Mouse (Mus musculus) c-Kit-negative CD71-positive TER-119-positive erythroid progenitor cells, embryonic 14.5 days (primary cell): ENCODE measurements around the gene Arhgef2.
A peak's percentile ranks its signal among the peaks of the same experiment; 100 is the strongest.

Experiments
- DNase-seq: peaks from one replicate; pipeline ENCODE4 v3.0.0-alpha.2; 2013; ENCODE audit warnings: low read depth, low spot score

Gene Arhgef2

DNA sequence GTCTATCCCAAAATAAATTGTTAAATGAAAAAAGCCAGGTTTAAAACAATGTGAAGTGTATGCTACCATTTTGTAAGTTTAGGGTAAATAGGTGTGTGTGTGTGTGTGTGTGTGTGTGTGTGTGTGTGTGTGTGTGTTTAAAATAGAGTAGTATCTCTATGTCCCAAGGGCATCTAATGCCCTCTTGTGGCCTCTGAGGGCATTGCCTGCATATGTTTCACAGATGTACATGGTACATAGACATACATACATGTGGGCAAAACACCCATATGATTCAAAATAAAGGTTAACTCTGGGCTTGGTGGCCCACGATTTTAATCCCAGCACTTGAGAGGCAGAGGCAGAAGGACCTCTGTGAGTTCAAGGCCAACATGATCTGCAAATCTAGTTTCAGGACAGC, 34.9 kb downstream of the Arhgef2 start:
- no peak for DNase-seq

DNA sequence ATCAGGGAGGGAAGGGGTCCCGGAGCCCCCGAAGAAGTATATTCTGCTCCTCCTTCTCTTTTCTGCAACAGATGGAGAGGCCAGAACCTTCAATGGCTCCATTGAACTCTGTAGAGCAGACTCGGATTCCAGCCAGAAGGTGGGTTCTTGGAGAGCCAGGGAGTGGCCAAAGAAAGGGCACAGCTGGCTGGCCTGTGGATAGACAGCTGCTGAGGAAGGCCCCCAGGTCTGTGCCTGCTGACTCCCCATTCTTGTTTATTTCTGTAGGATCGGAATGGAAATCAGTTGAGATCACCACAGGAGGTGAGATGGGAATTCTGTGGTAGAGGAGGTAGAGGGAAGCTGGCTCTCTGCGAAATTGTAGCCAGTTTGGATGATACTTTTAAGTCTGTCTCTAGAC, 37.3 kb downstream of the Arhgef2 start:
- DNase-seq = no peak

DNA sequence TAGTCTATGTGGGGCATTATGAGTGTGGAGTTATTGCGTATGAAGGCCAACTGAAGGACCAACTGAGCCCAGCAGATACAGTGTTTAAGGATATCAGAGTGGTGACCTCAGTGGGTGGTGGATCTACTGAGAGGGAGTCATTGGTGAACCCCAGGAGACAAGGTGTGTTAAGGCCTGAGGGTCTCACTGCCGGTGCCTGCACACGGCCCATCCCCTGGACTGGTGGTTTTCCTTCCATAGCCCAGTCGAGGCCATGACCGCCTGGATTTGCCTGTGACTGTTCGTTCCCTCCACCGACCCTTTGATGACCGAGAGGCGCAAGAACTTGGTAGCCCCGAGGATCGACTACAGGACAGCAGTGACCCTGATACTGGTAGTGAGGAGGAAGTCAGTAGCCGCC, 40.2 kb downstream of the Arhgef2 start:
- DNase-seq = no peak

DNA sequence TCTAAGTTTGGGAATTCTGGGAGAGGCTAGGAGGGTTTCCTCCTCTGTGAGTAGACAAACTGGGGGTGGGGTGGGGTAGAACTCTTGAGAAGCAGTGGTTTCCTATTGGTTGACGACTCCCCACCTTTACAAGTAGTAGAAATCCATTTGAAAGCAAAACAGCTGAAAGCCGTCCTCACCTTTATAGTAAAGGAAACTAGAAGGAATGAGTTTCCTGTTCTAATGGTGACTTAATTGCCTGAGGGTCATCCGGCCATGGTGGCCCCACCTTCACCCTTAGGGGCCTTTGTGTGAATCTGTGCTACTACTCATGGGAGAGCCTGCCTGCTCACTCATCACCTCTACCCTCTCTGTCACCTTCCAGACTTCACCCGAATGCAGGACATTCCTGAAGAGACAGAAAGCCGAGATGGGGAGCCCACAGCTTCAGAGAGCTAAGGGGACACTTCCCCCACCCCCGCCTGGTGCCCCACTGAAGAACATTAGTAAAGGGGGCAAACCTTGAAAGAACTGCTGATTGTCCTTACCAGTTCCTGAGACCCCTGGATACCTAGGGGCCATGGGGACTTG, 40.7 kb downstream of the Arhgef2 start:
- DNase-seq = no peak

DNA sequence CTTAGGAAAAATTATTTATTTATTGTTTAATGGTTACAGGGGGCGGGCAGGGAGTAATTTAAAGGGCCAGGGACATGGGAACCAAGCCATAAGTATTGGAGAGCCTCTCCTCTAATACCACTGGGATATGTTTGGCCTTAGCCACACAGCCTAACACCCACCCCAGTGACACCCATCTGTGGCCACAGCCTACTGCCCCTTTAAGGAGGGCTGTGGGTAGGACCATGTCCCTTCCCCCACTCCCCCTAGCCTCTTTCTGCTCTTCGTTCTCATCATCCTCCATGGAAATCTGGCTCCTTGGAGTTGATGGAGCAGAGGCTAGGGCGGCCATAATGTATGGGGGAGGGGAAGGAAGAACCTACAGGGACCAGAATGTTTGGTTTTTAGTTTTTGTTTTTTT, 41.3 kb downstream of the Arhgef2 start:
- DNase-seq = no peak

DNA sequence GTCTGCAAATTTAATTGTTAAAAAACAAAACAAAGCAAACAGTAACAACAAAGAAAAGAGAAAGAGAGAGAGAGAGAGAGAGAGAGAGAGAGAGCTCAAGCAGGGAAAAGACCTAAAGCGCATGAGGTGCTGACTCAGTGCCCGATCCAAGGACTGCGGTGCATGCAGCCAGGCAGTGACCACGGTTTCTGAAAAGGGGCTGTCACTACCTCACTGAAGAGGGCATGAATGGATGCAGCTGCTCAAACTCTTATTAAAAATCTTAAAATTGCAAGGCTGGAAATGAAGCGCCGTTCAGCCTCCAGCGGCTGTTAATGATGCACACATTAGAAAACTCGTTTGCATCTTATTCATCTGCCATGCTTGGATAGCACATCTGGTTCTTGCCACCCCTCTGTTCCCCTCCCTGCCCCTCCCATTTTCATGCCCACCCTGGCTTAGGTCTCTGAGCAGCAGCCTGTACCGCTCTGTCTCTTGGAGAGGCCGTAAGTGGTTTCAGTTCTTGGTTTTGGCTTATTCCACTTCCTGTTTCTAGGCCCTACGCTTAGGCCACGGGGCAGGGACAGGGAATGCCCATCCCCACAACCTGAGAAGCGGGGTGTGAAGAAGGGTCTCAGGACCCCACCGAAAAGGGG, 42.1 kb downstream of the Arhgef2 start:
- no peak for DNase-seq

DNA sequence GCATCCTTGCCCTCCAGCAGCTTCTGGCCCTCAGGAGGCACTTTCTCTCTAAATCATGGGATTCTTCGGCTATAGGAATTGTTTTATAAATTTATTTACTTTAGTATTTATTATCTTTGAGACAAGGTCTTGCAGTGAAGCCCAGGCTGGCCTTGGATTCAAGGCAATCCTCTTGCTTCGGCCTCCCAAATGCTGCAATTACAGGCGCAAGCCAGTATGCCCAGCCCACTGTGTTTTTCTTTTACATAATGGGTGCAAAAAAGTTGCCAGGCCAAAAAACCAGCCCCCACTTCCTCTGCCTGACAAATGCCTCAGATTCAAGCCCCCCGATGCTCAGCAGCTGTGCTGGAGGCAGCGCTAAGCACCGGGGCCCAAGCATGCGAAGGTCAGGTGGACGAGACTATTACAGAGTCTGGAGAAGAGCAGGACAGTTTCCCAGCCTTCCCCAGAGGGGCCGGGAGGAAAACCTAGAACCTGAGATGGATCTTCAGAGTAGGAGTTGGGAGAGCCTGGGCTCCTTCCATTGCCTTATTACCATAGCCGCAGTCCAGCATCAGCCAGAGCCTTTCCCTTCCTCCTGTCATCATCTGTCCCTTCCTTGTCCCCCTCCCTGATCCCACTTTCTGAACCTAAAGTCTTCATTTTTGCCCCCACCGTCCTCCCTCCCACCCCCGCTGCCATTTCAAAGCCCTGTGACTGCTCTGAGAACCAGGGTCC, 42.8 kb downstream of the Arhgef2 start:
- DNase-seq = no peak

DNA sequence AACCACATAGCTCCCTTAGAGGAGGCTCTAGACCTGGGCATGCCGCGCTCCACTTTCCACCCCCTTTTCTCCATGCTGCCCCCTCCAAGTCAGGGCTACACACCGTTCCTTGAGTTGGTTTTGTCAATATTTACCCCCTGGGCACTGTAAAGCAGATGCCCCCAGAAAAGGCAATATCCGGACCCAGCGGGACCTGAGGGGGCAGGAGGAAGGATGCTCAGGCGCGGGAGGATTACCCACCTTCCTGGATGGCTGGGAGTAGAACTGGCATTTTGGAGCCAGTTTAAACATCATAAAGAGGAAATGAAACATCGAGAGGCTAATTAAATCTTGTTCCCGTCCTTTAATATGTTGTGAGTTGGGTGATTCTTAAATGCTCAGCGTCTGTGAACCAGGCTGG, 43.4 kb downstream of the Arhgef2 start:
- DNase-seq = no peak

DNA sequence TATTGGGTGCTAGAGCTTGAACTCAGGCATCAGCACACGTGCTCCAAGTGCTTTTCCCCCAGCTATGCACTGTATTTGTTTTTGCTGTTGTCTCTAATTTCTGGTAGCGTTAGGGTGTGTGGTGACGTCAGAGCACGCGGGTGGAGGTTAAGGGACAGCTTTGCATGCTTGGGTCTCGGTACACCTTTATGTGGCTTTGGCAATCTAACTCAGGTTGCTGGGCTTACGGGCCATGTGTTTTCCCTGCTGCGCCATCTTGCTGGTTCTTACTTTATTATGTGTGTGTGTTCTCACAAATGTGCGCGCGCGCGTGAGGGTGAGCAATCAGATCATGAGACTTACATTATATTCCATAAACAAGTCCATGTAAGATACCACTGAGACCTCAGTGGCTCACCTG, 44.2 kb downstream of the Arhgef2 start:
- DNase-seq = no peak

DNA sequence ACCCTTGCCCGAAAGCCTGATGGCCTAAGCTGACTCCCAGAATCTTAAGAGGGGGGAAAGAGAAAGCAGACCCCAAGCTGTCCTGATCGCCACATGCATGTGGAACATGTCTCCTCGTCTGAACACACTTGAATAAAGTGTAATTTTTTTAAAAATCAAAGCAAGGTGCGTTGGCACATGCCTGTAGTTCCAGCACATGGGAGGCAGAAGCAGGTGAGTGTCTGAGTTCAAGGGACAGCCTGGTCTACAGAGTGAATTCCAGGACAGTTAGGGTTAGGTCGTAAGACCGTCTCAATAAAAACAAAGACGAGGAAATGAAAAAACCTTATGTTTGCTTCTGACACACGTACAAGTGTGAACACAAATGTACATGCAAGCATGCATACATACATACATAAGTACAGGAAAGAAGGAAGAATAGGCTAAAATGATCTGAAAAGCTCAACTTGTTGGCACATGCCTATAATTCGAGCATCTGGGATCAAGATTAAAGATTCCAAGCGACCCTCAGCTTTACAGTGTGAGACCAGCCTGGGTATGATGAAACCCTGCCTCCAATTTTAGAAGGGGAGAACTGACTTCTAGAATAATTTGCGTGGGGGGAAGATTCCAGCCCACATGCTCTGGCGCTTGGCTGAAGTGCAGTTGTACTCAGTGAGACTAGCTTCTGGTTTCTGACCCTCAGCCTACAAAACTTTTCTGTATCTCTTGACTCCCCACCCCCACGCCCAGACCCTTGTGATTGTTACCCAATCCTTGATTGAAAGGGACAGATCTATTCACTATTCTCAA, 45.1 kb downstream of the Arhgef2 start:
- DNase-seq = no peak

DNA sequence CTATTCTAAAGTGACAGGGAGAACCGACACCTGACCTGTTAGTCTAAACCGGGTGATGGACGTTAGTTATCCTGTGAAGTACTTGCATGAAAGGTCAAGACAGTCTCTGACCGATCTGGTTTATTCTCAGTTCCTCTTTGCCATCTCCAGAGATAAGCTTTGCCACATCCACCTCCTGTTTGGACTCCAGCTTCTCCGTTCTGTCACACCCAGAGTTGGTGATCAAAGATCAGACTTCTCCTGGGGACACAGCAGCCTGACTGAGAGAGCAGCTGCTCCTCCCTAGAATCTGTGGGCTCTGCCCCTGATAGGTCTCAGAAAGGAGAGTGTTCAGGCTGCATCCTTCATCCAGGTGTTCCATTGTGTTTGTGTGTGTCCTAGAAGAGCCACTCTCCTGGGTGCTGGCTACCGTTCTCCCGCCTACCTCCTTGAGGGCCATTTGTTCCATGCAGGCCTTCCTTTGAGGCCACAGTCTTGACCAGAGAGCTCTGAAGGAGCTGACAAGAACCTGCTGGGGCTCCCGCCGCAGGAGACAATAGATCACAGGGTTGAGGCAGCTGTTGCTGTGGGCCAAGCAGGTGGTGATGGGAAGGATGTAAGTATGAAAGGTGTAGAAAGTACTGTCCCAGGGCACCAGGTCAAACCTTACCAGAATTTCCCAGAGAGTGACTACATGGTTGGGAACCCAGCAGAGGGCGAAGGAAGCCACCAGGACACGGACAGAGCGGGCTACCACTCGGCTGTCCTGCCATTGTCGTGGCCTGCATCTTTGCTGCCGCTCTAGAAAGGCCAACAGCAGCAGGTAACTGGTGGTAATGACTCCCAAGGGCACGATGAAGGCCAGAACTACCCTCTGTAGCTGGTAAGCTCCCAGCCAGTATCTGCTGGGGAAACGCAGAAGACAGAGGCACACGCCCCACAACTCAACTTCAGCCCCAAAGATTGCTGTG, 46.2 kb downstream of the Arhgef2 start:
- no peak for DNase-seq

DNA sequence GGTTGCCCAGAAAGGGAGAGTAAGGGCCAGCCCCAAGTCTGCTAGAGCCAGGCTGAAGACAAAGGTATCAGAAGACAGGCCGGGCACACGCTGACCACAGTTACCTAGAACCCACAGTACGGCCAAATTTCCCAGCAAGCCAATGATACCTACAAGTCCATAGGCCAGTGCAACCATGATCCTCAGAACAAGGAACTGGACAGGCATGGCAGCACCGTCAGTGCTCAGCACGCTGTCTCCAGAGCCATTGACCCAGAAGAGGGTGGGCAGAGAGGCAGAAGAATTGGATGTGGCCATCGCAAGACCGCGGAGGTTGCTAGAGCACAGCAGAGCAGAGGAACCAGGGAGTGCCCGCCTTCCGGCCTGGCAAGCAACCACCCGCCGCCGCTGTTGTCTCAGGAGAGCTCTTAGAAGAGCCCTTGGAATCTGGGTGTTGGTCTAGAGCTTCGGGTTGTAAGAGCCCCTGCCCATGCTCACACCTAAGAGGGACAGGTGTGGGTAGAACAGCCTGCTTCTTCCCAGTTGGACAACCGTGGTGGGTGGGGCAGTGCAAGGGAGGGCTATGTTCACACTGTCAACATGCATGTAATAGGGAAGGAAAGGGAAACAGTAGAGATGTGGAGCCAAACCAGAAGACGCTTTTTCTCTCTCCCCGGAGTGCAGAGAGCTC, 47.2 kb downstream of the Arhgef2 start, which contains the start of gene Rxfp4:
Gene Rxfp4, minus strand, starts transcription at position 297 of the 670 bp plus-strand sequence.
- DNase-seq = no peak

DNA sequence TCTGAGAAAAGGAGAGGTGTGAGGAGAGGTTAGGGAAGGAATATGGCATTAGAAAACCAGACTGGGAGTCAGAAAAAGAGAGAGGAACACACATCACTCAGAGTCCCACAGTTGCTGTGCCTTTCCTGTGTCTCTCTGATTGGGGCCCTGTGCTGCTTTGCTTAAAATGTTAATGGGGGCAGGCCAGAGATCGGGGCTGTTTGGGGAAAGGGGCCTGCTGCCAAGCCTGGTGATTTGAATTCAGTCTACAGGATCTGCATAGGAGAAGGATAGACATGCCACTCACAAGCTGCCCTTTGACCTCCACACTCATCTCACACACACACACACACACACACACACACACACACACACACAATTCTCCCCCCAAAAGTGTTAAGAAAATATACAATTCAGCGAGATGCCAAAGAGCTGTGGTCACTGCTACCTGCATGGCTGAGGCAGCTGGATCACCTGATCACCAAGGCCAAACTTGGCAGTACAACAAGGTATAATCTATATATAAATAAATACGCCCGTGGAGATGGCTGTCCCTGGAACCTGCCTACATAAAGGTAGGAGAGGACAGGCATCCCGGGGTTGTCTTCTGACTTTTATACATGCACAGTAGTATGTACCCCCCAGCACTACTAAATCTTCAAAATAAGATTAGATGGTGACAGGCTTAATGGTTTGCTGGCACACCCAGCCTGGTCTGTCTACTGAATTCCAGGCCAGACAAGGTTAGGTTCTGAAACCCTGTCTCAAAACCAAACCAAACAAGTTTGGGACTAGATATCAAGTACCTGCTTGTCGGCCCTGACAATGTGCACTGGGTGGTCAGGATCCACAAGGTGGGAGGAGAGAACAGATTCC, 48.0 kb downstream of the Arhgef2 start:
- no peak for DNase-seq

DNA sequence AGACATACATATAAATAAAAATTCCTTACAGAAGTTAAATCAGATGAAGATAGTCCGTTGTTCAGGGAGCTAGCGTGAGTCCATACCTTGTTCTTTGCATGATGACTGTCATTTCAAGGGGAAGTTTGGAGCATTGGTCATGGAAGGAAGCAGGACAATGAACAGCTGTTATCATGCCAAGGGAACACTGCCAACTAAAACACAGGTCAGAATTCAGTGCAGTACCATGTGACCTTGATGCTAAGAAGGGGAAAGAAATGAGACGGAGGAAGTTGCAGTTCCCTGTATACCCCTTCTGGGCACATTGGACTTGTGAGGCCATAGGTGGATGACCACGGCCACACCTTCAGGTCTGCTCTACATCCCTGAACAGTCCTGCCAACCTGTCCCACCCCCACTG, 48.9 kb downstream of the Arhgef2 start:
- no peak for DNase-seq

DNA sequence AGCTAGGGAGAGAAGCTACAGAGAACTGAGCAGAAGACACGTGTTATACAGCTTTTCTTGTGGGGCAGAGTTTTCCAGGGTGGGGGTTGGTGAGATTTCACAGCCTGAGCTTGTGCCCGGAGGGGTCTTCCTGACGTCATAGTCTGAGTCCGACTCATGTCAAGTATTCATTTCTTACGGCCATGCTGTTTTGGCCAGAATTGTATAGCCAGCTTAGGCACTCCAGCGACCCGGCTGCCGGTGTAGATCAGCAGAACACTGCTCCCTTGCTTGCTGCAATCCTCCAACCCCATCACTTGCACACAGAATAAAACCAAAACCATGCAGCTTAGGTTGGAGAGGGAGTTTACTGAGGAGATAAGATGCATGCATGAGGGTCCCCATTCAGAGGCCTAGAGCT, 49.9 kb downstream of the Arhgef2 start:
- DNase-seq = no peak

DNA sequence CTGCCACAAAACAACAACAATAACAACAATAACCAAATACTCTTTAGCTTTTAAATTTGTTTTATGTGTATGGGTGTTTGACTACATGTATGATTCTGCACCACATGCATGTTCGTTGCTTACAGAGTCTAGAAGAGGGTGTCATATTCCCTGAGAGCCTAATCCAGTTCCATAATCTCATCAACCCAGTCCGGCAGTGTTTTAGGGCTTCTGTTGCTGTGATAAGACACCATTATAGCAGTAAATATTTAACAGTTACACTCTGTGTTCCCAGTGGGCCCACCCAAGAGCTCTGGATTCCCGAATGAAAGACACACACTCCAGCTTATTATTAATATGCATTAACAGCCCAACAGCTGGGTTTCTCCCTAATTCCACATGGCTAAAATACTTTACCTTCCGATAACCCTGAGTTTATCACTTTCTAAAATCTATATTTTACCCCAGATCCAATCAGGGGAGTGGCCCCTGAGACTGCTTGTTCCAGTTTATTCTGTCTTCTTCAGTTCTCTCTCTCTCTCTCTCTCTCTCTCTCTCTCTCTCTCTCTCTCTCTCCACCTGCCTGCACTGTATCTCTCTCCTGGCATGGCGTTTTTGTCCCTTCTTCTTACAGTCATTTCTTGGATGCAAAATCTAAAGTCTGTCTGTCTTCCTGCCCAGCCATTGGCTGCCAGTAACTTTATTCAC, 52.8 kb downstream of the Arhgef2 start:
- DNase-seq = no peak

DNA sequence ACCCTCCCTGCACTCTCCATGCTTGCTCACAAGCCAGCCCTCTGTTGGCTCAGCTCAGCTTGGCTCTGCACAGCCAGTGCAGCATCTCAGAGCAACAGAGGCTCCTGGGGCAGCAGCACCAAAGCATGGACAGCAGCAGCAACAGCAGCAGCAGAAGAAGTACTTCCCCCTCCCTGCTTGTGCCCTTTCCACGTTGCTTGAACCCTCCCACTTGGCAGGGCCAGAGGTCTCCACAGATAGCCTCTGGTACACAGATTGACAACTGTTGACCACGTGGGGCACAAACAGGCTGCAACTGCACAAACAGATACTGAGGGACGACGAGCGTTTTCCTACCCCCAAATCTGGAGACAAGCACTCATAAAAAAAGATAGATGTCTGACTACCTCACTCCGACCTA, 54.0 kb downstream of the Arhgef2 start:
- DNase-seq = no peak

DNA sequence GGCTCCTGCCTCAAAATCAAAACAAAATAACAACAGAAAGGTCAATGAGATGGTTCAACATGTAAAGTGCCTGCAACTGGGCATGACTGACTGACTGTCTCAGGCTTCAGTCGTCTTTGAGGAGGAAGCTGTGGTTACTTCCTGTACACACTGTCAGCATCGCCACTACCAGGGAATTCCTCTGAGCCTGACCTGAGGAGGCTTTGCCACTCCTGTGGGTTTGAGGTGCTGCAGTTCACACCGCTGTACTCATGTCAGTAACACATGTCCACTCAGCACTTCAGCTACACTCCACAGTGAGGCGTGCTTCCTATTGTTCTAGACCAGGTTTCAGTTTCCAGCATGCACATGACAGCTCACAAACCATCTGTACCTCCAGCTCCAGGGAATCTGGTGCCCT, 58.3 kb downstream of the Arhgef2 start:
- no peak for DNase-seq

DNA sequence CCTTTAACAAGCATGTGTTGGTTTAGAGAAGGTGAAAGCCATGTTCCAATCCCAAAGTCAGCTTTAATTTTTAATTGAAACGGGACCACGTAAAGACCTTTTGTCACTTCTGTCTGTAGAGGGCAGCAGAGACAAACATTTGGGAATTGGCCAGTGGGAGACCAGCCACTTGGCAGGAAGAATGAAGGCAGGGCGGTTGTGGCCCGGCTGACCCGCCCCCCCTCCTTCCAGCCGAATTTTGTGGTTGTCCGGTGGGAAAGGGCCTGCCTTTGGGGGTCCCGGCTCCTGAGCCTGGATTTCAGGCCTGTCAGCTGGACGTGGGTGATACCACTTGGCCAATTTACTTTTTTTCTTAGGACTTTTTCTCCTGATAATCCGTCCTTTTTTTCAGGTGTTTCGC, 71.6 kb downstream of the Arhgef2 start:
- DNase-seq = peak; percentile 66
